Mouse (Mus musculus) forebrain, embryonic 15.5 days (tissue): ENCODE results near the gene P4ha2. TPM values are rescaled to one million over a fixed set of nuclear protein-coding genes. Genes with fewer than 3 reads are reported as not detected.
A peak's percentile ranks its signal among the peaks of the same experiment; 100 is the strongest.

Experiments
- ATAC-seq: fragments of 200-750 bp; cut with Nextera tagmentation; replicated peaks from 2 replicates; pipeline ENCODE4 v1.8.0; 2017; ENCODE audit warnings: mild to moderate bottlenecking, moderate TSS enrichment, moderate library complexity
- H3K27ac ChIP-seq: fragments of 300-500 bp; sonication (generic); replicated peaks from 2 replicates; pipeline ENCODE4 v1.5.1; 2015; ENCODE audit warnings: mild to moderate bottlenecking, inconsistent platforms
- H3K27me3 ChIP-seq: fragments of 300-500 bp; sonication (generic); 2 replicates; pipeline ENCODE4 v1.6.1; 2015; ENCODE audit warnings: inconsistent platforms
- H3K36me3 ChIP-seq: fragments of 300-500 bp; sonication (generic); 2 replicates; pipeline ENCODE4 v1.6.1; 2015; ENCODE audit warnings: mild to moderate bottlenecking, inconsistent platforms
- H3K4me1 ChIP-seq: fragments of 300-500 bp; sonication (generic); 2 replicates; pipeline ENCODE4 v1.6.1; 2015; ENCODE audit warnings: inconsistent platforms
- H3K4me2 ChIP-seq: fragments of 300-500 bp; sonication (generic); replicated peaks from 2 replicates; pipeline ENCODE4 v1.6.1; 2015; ENCODE audit warnings: mild to moderate bottlenecking, inconsistent platforms
- H3K4me3 ChIP-seq: fragments of 300-500 bp; sonication (generic); 2 replicates; pipeline ENCODE4 v1.5.1; 2015; ENCODE audit warnings: mild to moderate bottlenecking, inconsistent platforms
- H3K9ac ChIP-seq: fragments of 300-500 bp; sonication (generic); replicated peaks from 2 replicates; pipeline ENCODE4 v1.6.1; 2015; ENCODE audit warnings: mild to moderate bottlenecking, inconsistent platforms
- H3K9me3 ChIP-seq: fragments of 300-500 bp; sonication (generic); 2 replicates; pipeline ENCODE4 v1.6.1; 2016; ENCODE audit warnings: inconsistent platforms
- WGBS: fragments of 180-500 bp; shearing (Covaris S2); methylation state at CpG from one replicate; pipeline ENCODE4 v1.1.7; 2015; ENCODE audit warnings: mixed read lengths; 5-methylcytosine and 5-hydroxymethylcytosine counted together
- polyA plus RNA-seq: library from polyadenylated mRNA; unstranded; fragments of >200 nt; fragmentation: Nextera tagmentation; extraction: Ambion mirVana; gene quantifications from 2 replicates; pipeline ENCODE4 v1.2.1, GENCODE M21; 2015

Gene P4ha2
- polyA plus RNA-seq, 1 experiment from 2014 or later = 6.7 TPM

GRCm38 (mm10) chr11:54092188-54092587, 7.7 kb upstream of the P4ha2 start:
- H3K9me3 ChIP-seq = no peaks in the 10 kb centered on the region
- H3K36me3 ChIP-seq = no peaks in the 10 kb centered on the region
- ATAC-seq = no peak
- H3K4me3 ChIP-seq = no peak overlapping the region
- H3K27ac ChIP-seq = no peak overlapping the region
- 70% methylated on average over 7 of the region's 7 CpGs for WGBS
- H3K9ac ChIP-seq = no peak overlapping the region
- H3K4me1 ChIP-seq = no peaks in the 10 kb centered on the region
- no peaks in the 10 kb centered on the region for H3K27me3 ChIP-seq
- H3K4me2 ChIP-seq = no peak overlapping the region

- Histone ChIP-seq H3K36me3 (no peaks in the 10 kb centered on the region), H3K4me1 (no peaks in the 10 kb centered on the region), H3K9ac (no peak overlapping the region), H3K4me2 (no peak overlapping the region), H3K27me3 (no peaks in the 10 kb centered on the region), H3K27ac (no peak overlapping the region), H3K4me3 (no peak overlapping the region), H3K9me3 (no peaks in the 10 kb centered on the region)
- WGBS = 8% methylated on average over 3 of the region's 3 CpGs
- ATAC-seq = no peak
Measured at GRCm38 (mm10) chr11:54093000-54093399, 6.9 kb upstream of the P4ha2 start.

GRCm38 (mm10) chr11:54100692-54101591, 1.0 kb downstream of the P4ha2 start:
- H3K4me3 ChIP-seq = peak overlapping the region; percentile 56
- WGBS = under 1% methylated on average over 83 of the region's 83 CpGs
- no peaks in the 10 kb centered on the region for H3K27me3 ChIP-seq
- peak overlapping the region; percentile 97 for H3K4me2 ChIP-seq
- peaks cover 14% of the 10 kb centered on the region for H3K4me1 ChIP-seq
- no peak overlapping the region for H3K27ac ChIP-seq
- ATAC-seq = peak; percentile 89
- H3K9ac ChIP-seq = peak overlapping the region; percentile 62
- H3K9me3 ChIP-seq = no peaks in the 10 kb centered on the region
- H3K36me3 ChIP-seq = no peaks in the 10 kb centered on the region

- H3K4me1 ChIP-seq = peaks cover 16% of the 10 kb centered on the region
- peak overlapping the region; percentile 97 for H3K4me2 ChIP-seq
- no peak overlapping the region for H3K9ac ChIP-seq
- H3K36me3 ChIP-seq = no peaks in the 10 kb centered on the region
- H3K9me3 ChIP-seq = no peaks in the 10 kb centered on the region
- no peak overlapping the region for H3K27ac ChIP-seq
- no peaks in the 10 kb centered on the region for H3K27me3 ChIP-seq
- ATAC-seq = no peak
- WGBS = 80% methylated on average over 9 of the region's 9 CpGs
- H3K4me3 ChIP-seq = peak overlapping the region; percentile 56; the same call in 1 of the 2 replicates
Measured at GRCm38 (mm10) chr11:54101701-54102100, 1.8 kb downstream of the P4ha2 start.

GRCm38 (mm10) chr11:54102706-54103449, 3.0 kb downstream of the P4ha2 start:
- Histone ChIP-seq H3K9me3 (no peaks in the 10 kb centered on the region), H3K9ac (no peak overlapping the region), H3K4me1 (peaks cover 23% of the 10 kb centered on the region), H3K27ac (no peak overlapping the region), H3K4me3 (no peak overlapping the region), H3K36me3 (no peaks in the 10 kb centered on the region), H3K4me2 (no peak overlapping the region), H3K27me3 (no peaks in the 10 kb centered on the region)
- ATAC-seq = no peak
- WGBS = 79% methylated on average over 10 of the region's 10 CpGs

GRCm38 (mm10) chr11:54105011-54105410, 5.1 kb downstream of the P4ha2 start:
- Histone ChIP-seq H3K4me2 (no peak overlapping the region), H3K9me3 (no peaks in the 10 kb centered on the region), H3K9ac (no peak overlapping the region), H3K27me3 (no peaks in the 10 kb centered on the region), H3K27ac (no peak overlapping the region), H3K4me1 (peaks cover 22% of the 10 kb centered on the region), H3K4me3 (no peak overlapping the region), H3K36me3 (no peaks in the 10 kb centered on the region)
- WGBS = 92% methylated on average over 6 of the region's 6 CpGs
- ATAC-seq = no peak

GRCm38 (mm10) chr11:54106676-54107075, 6.8 kb downstream of the P4ha2 start:
- Histone ChIP-seq H3K27me3 (no peaks in the 10 kb centered on the region), H3K9me3 (no peaks in the 10 kb centered on the region), H3K4me2 (no peak overlapping the region), H3K27ac (0 out of 2 replicates have a peak overlapping the region, but pooled peaks have one; percentile 11), H3K9ac (no peak overlapping the region), H3K4me3 (no peak overlapping the region), H3K4me1 (peaks cover 11% of the 10 kb centered on the region), H3K36me3 (no peaks in the 10 kb centered on the region)
- ATAC-seq = no peak
- WGBS = 89% methylated on average over 3 of the region's 3 CpGs

GRCm38 (mm10) chr11:54107239-54107638, 7.3 kb downstream of the P4ha2 start:
- H3K36me3 ChIP-seq = no peaks in the 10 kb centered on the region
- no peak for ATAC-seq
- no peak overlapping the region for H3K4me2 ChIP-seq
- H3K27me3 ChIP-seq = no peaks in the 10 kb centered on the region
- 64% methylated on average over 7 of the region's 7 CpGs for WGBS
- H3K27ac ChIP-seq = 0 out of 2 replicates have a peak overlapping the region, but pooled peaks have one; percentile 11
- H3K4me3 ChIP-seq = no peak overlapping the region
- H3K4me1 ChIP-seq = peaks cover 15% of the 10 kb centered on the region
- no peaks in the 10 kb centered on the region for H3K9me3 ChIP-seq
- H3K9ac ChIP-seq = no peak overlapping the region

- Histone ChIP-seq H3K27ac (no peak overlapping the region), H3K9me3 (no peaks in the 10 kb centered on the region), H3K4me3 (no peak overlapping the region), H3K9ac (no peak overlapping the region), H3K36me3 (no peaks in the 10 kb centered on the region), H3K4me2 (no peak overlapping the region), H3K27me3 (no peaks in the 10 kb centered on the region), H3K4me1 (peaks cover 24% of the 10 kb centered on the region)
- WGBS = 63% methylated on average over 3 of the region's 3 CpGs
- no peak for ATAC-seq
Measured at GRCm38 (mm10) chr11:54108131-54108530, 8.2 kb downstream of the P4ha2 start.

GRCm38 (mm10) chr11:54108894-54109293, 9.0 kb downstream of the P4ha2 start:
- H3K27ac ChIP-seq = no peak overlapping the region
- peaks cover 32% of the 10 kb centered on the region for H3K4me1 ChIP-seq
- H3K9me3 ChIP-seq = no peaks in the 10 kb centered on the region
- ATAC-seq = no peak
- no peaks in the 10 kb centered on the region for H3K27me3 ChIP-seq
- 89% methylated on average over 5 of the region's 5 CpGs for WGBS
- no peak overlapping the region for H3K9ac ChIP-seq
- no peaks in the 10 kb centered on the region for H3K36me3 ChIP-seq
- H3K4me3 ChIP-seq = no peak overlapping the region
- no peak overlapping the region for H3K4me2 ChIP-seq

- H3K4me3 ChIP-seq = no peak overlapping the region
- H3K27ac ChIP-seq = no peak overlapping the region
- WGBS = 95% methylated on average over 7 of the region's 7 CpGs
- no peaks in the 10 kb centered on the region for H3K9me3 ChIP-seq
- H3K4me1 ChIP-seq = peaks cover 37% of the 10 kb centered on the region
- H3K36me3 ChIP-seq = no peaks in the 10 kb centered on the region
- H3K9ac ChIP-seq = no peak overlapping the region
- no peak for ATAC-seq
- H3K27me3 ChIP-seq = no peaks in the 10 kb centered on the region
- H3K4me2 ChIP-seq = no peak overlapping the region
Measured at GRCm38 (mm10) chr11:54111291-54111690, 11.4 kb downstream of the P4ha2 start.
